Mouse (Mus musculus): ENCODE measurements around the gene Atp1b3. TPM values are rescaled to one million over a fixed set of nuclear protein-coding genes. Genes with fewer than 3 reads are reported as not detected.
"Not testable (repeated sequence)": the region's sequence is repeated elsewhere in the genome, so short reads cannot be mapped to it uniquely, and the experiment has no call there.

Gene Atp1b3
- total RNA-seq, 2 experiments from 2014 or later, result 81.4 to 90.6 TPM

DNA sequence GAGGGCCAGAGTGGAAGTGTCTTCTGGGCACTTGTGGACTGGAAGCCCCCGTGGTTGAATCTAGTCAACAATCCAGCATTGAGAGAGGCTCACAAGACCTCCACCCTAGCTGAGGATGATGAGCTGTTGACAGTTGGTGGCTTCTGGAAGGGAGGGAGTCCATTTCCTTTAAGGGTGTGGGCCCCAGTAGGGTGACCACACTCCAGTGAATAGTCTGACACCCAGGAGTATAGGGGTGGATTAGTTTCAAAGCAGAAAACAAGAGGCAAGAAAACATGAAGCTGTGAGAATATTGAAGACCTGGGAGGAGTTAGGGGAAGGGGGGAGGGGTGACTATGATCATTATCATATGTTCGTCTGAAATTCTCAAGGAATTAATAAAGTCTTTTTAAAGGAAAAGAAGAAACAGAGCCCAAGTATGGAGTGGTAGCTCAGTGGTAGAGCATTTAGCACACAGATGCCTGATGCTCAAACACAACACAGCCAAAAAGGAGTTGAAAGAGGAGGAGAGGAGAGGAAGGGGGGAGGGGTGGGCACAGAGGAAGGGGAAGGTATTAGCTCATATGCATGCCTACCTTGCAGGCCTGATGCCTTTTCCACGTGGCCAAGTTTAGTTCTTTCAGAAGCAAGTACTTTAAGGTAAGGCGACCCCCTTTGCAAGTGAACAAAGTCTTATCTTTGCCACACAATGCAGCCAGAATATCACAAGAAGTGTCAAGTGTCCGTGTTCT is 5.6 kb upstream of the Atp1b3 start:
- DNase-seq (ENCODE audit: low spot score in 2 of 2), result no peak
- intact Hi-C loops (cut with DNase I), result no loop called here

DNA sequence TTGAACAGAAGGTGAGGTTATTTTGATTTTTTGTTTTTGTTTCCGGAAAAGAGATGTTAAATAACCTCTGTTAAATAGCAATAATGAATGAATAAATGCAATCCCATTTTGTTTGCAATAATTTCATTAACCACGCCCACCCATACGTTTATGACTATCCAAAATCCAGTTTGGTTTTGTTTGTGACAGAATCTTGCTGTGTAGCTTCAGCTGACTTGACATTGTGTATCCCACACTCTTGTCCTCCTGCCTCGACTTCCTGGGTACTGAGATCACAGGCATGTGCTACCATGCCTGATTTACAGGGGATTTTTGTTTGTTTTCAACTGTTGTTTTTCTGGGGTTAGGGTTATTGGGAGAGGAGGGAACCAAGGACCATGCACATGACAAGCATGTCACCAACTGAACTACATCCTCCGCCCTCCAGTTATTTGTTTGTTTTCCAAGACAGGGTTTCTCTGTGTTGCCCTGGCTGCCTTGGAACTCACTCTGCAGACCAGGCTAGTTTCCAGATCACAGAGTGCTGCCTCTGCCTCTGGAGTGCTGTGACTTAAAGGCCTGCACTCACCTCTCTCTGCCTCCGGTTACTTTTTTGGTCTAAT is 1.1 kb upstream of the Atp1b3 start:
- intact Hi-C loops (cut with DNase I), result no loop called here
- DNase-seq (ENCODE audit: low spot score in 2 of 2), result no peak

DNA sequence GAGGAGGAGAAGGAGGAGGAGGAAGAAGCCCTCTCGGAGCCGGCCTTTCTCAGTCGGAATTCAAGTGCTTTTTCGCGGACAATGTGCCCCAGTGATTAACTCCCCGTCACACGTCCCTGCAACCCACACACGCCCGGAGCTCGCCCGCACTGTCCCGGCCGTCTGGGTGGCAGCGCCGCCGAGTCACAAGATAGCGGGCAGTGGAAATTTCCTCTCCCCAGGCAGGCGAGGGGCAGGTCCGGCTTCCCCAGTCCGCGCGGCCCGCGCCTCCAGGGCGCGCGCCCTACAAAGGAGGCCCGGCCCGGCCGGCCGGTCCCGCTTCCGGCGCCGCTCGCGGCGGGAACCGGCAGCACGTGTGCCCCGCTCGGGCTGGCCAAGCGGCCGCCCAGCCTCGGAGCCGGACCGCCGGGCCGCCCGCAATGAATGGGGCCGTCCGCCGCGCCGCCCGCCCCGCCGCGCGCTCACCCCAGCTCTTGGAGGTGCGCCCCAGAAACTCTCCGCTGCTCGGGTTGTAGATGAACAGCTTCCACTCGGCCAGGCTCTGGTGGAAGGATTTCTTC is 581 bp downstream of the Atp1b3 start:
- intact Hi-C loops (cut with DNase I), result loop anchor here (5.0 kb wide), 2 partner anchors 74 to 114 kb away; partner anchors contain the start of gene Rnf7
- peak; percentile 69 to 75 for DNase-seq (ENCODE audit: low spot score in 2 of 2)

DNA sequence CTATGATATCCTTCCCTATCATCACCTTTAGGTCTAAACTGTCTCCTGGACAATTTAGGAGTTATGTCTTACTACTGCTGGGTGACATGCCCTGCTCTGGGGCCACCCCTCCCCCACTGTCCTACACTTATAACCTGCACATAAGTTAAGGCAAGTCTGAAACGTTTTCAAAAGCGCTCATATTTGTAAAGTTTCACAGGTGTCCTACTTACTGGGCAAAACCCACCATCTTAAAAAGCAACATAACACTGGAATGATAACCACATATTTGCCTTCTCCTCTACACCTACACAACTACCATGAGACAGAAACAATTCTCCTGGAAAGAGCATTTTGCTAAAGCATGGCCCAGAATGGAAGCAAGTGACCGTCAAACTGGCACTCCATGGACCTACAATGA is 4.2 kb downstream of the Atp1b3 start:
- intact Hi-C loops (cut with DNase I), result loop anchor here (5.0 kb wide), 2 partner anchors 77 to 117 kb away; partner anchors contain the start of gene Rnf7
- DNase-seq (ENCODE audit: low spot score in 2 of 2), result no peak

DNA sequence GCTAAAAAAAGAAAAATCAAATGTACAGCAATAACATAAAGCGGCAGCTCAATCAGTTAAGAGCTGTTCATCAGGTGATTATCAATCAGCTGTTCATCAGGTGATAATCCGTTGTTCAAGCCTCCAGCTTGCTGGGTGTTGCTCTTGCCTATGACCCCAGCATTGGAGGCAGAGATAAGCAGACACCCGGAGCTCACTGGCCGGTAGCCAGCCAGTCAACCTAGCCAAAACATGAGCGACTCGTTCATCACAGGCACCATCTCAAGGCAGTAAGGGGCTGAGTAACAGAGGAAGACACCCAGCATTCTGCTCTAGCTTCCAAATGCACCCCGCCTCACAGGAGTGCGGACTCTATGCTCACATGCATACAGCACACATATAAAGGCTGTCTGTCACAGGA is 10.4 kb downstream of the Atp1b3 start:
- no peak for DNase-seq (ENCODE audit: low spot score in 2 of 2)
- intact Hi-C loops (cut with DNase I), result no loop called here

DNA sequence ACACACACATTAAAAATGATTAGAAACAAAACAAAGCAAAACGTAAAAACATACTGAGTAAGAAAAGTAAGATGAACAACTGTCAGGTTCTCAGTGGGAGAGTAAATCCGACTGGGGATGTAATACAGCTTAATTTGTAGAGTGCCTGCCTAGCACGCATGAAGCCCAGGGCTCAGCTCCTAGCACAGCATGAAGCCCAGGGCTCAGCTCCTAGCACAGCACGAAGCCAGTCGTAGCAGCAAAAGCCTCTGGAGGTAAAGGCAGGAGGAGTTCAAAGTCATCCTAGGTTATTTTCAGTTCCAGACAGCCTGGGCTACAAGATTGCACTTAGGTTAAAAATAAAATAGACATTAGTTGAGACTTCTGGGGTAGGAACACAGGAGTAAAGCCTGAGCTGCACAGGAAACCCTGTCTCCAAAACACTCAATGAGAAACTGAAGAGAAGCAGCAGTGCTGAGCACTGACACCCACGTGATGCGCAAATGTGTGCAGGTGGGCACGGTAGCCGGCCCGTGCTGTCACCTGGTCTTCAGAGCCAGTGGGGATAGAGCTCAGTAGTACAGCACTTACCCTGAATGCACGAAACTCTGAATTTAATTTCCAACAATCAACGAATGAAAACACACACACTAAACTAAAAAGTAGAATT is 11.0 kb downstream of the Atp1b3 start:
- DNase-seq (ENCODE audit: low spot score in 2 of 2), result no peak
- intact Hi-C loops (cut with DNase I), result no loop called here

DNA sequence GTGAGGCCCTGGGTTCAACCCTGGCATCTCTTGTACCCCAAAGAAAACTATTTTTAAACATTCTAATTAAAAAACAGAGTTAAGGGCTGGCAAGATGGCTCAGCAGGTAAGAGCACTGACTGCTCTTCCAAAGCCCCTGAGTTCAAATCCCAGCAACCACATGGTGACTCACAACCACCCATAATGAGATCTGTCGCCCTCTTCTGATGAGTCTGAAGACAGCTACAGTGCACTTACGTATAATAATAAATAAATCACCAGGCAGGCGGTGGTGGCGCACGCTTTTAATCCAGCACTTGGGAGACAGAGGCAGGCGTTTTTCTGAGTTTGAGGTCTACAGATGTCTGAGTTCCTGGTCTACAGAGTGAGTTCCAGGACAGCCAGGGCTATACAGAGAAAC is 12.5 kb downstream of the Atp1b3 start:
- intact Hi-C loops (cut with DNase I); DNase-seq (ENCODE audit: low spot score in 2 of 2): not testable (repeated sequence)

DNA sequence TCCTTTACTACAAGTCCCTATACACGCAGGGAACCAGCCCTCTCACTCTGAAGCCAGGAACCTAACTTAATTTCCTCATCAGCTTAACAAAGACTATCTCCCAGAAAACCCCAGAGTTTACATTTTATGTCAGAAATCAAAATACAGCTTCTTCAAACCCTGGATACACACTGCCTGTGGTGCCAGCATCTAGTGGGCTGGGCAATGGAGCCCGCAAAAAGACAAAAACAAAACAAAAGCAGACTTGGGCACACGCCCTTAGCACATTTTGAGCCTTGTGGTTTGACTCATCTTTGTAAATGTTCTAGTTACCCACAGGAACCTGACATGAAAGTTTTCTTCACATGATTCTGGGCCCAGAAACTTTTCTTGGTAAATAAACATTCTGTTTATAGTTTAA is 13.8 kb downstream of the Atp1b3 start:
- intact Hi-C loops (cut with DNase I), result no loop called here
- DNase-seq (ENCODE audit: low spot score in 2 of 2), result no peak

DNA sequence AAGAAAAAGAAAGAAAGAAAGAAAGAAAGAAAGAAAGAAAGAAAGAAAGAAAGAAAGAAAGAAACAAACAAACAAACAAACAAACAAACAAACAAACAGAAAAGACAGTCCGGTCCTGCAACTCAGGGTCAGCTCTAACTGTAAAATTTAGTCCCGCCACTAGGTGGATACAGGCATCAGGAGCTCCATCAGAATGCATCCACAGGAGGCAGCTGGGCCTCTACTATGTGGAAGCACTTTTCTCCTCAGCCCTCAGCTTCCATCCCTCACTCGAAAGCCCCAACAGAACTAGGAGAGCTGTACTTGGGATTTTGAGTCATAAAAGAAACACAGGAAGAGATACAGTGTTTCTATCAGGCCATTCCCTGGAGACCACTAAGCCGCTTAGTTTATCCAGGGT is 14.2 kb downstream of the Atp1b3 start:
- intact Hi-C loops (cut with DNase I), result no loop called here
- peak in 1 of 2 experiments; percentile 38 for DNase-seq (ENCODE audit: low spot score in 2 of 2)

DNA sequence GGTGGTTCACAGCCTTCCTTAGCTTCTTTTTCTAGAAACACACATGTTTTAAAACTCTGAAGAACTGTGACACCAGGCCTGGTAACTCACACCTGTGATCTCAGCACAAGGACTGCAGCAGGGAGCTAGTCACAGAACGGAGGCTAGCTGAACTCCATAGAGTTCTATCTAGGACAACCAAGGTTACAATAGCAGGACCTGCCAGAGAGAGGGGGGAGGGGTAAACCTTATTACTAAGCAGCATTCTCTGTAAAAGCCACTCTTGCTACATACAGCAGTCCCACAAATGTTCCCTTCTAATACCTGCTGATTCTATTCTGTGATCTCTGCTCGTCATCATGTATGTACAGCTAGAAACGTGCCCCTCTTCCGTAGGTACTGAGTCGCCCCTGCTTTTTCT is 15.4 kb downstream of the Atp1b3 start:
- no peak for DNase-seq (ENCODE audit: low spot score in 2 of 2)
- intact Hi-C loops (cut with DNase I), result no loop called here

DNA sequence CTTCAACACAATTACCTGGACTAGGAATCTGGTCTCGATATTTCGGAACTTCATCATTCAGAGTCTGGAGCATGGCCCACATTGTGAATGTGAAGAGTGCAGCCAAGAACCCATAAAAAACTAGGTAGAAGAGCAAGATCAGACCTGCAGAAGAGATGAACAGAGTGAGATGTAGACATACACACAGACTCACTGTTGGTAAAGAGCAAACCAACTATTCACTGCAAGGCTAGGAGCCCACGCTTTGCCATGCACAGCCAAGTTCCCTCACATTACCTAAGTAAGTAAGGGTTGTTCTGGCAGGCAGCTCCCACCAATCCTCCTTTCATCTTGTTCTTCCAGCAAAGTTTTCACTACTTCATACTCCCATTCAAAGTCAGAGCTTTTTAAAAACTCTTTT is 18.5 kb downstream of the Atp1b3 start:
- no peak for DNase-seq (ENCODE audit: low spot score in 2 of 2)
- intact Hi-C loops (cut with DNase I), result no loop called here

DNA sequence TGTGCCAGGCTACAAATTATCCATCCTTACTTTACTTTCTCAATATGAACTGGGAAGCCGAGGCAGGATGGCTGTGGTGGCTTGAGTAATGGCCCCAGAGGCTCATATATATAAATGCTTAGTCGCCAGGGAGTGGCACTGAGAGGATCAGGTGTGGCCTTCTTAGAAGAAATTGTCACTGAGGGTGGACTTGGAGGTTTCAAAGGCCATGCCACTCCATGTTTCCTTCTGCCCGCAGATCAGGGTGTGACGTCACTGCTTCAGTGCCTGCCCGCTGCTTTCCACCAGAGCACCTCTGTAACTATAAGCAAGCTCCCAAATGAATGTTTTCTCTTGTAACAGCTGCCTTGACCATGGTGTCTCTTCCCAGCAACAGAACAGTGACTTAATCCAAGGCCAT is 33.1 kb downstream of the Atp1b3 start:
- intact Hi-C loops (cut with DNase I), result no loop called here
- DNase-seq (ENCODE audit: low spot score in 2 of 2), result no peak

DNA sequence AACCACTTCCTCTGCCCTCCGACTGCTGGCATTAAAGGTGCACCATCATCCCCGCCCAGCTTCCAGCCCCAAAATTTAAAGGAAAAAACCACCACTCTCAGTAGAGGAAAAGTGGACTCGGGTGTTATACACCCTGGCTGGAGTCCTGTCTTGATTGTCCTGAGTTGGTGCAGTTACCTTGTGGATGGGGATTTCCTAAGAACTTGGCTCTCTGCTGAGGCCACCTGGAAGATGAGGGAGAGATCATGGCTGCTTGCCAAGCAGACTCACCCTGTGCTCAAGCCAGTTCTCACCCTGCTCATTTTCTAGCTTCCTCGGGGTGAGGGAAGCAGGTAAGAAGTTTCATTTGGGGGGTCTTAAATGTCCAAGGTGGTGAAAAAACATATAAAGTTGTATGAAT is 36.0 kb downstream of the Atp1b3 start:
- intact Hi-C loops (cut with DNase I), result no loop called here
- DNase-seq (ENCODE audit: low spot score in 2 of 2), result no peak

DNA sequence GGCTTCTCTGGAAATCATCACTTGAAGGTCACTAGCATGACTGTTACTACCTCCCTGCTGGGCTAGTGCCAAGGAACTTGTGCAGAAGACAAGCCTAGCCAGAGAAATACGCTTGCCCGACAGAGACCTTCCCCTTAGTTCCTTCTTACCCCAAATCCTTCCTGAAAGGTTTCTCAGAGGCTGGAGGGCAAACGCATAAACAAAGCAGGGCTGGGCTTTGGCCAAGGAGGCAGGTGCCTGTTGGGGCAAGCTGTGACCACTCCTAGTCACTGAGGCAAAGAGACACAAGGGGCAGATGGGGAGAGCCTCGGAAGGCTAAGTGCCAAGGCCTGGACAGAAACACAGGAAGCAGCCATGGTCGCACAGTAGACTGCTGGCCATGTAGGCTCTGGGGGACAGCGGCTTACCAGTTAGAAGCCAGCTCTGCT is 37.7 kb downstream of the Atp1b3 start:
- no peak for DNase-seq (ENCODE audit: low spot score in 2 of 2)
- intact Hi-C loops (cut with DNase I), result no loop called here

DNA sequence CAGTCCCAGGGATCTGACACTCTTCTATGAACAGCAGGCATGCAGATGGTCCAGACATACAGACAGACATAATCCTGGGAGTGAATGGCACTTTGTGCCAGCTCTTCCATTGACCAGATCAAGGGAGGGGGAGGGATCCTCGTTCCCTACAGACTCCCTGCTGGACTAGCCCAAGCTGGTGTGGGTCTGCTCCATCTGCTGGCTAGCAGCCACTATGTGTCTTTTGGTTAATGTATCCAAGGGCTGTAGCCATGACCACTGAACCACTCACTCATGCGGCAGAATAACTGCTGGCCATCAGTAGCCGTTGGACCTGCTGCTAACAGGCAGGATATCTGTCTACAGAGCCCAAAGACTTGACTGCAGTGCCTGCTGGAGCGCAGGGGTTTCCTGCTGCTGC is 39.7 kb downstream of the Atp1b3 start:
- intact Hi-C loops (cut with DNase I), result no loop called here
- no peak for DNase-seq (ENCODE audit: low spot score in 2 of 2)

DNA sequence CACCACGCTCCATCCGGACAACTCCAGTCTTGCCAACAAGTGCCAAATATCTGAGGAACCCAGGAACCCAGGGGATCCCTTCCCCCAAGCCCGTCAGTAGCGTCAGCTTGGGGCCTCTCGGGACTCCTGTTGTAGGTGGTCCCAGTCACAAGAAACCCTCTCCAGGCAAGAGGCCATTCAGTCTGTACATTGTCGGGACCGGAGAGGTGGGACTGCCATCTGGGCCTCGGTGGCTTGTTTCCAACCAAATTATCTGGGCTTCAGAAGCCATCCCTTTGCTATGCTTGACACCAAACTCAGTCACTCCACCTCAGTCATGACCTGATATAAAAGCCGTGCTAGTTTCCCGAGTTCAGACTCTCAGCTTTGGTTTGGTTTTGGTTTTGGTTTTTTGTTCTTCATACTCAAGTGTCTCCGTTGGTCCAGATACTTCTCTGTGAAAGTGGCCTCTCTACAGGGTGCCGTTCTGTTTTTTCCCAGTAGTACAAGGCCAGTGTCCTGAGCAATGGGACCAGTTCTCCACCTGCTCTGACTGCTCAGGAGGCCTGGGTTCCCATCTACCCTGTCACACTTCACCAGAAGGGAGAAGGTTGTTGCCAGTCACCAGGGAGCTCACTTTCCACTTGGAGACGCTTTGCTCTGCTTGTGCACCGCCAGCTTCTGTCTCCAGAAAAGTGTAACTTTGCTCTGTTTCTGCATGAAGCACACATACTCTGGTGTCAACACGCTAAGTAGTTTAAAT is 41.7 kb downstream of the Atp1b3 start:
- intact Hi-C loops (cut with DNase I), result no loop called here
- no peak for DNase-seq (ENCODE audit: low spot score in 2 of 2)

DNA sequence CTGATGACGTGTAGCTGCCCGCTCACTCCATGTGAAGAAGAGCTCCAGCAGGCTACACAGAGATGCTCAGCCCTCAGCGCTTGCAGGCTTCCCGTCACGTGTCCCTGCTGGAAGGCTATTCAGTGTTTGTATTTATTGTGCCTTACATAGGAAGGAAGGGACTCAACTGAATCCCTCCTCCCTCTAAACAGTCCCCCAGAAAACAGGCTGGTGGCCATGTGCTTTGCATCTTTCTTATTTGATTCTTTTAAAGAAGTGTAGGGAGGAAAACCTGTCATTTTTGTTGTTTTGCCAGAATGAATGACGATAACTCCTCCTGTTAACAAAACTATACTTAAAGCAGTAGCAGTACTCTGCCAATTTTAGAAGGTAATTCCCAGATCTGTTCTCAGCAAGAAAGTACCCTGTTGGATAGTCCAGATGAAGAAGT is 43.7 kb downstream of the Atp1b3 start:
- intact Hi-C loops (cut with DNase I), result no loop called here
- peak; percentile 34 to 45 for DNase-seq (ENCODE audit: low spot score in 2 of 2)

DNA sequence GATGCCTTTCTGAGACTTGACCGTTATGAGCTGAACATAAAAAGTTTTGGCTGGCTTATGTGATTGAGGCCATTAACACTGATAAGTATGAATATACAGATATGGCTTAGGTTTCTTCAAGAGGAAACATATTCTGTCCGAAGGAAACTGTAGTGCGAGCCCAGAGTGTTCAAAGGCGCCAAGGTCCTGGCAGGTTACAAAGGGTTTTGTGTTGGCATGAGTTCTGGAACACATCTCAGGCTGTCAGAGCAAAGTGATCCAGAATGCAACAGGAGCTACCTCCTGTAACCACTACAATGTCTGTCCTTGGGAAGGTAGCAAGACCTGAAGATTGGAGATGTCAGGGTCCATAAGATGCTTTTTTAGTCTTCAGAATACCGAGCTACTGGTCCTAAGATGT is 44.9 kb downstream of the Atp1b3 start:
- intact Hi-C loops (cut with DNase I), result no loop called here
- DNase-seq (ENCODE audit: low spot score in 2 of 2), result no peak

DNA sequence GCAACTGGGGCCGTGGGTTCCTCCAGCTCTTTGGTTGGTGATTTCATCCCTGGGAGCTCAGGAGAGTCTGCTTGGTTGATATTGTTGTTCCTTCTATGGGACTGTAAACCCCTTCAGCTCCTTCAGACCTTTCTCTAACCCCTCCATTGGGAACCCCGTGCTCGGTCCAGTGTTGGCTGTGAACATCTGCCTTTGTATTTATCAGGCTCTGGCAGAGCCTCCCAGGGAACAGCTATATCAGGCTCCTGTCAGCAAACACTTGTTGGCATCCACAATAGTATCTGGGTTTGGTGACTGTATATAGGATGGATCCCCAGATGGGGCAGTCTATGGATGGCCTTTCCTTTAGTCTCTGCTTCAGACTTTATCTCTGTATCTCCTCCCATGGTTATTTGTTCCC is 52.2 kb downstream of the Atp1b3 start:
- intact Hi-C loops (cut with DNase I), result no loop called here
- no peak for DNase-seq (ENCODE audit: low spot score in 2 of 2)

DNA sequence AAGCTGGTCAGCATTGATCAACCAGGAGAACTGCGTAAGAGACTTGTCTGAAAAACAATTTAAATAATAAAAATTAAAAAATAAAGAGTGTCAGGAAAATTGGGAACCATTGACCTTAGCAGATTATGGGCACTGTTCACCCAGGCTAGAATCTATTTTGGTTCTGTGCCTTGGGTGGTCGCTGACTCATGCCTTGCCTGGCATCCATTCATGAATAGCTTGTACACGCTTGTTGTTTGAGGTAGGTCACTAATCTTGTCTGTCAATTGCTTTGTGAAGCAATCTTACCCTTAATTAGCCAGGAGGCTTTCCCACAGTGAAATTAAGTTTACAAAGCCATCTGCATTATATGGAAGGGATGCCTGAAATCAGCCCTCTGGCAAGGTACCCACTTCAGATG is 55.4 kb downstream of the Atp1b3 start:
- intact Hi-C loops (cut with DNase I), result no loop called here
- DNase-seq (ENCODE audit: low spot score in 2 of 2), result no peak

All from left cerebral cortex, postnatal 36 days (tissue).